Mouse (Mus musculus) ES-Bruce4 (cell line): ENCODE measurements around the gene Ntrk3.

Experiments used
- CTCF ChIP-seq: IDR thresholded peaks from one replicate; pipeline ENCODE4 v1.8.1; 2011; ENCODE audit warnings: low read depth, low read length
- EP300 ChIP-seq: IDR thresholded peaks from 2 replicates; pipeline ENCODE4 v1.6.1; 2011; ENCODE audit warnings: low read depth, low read length; ENCODE audit not compliant: insufficient read depth
- POLR2A ChIP-seq: IDR thresholded peaks from one replicate; pipeline ENCODE4 v1.8.1; 2011; ENCODE audit warnings: low read length; ENCODE audit not compliant: insufficient read depth

DNA sequence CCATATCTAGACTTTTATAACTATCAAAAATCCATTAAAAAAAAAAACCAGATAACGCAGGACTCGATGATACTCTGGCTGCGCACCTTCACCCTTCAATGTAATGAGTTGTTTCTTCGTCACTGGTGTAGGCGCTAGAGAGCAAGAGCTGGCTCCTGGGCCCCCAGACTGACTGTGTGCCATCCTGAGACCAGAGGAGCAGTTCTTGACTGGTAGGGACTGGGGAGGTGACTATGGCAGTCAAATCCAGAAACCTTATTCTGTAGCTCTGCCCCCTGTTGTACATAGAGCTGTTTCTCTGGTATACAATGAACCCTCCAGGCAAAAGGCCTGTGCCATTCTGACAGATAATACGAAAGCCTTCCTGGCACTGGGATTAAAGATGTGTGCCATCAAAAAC is 616 bp downstream of the Ntrk3 start:
- TF ChIP-seq POLR2A (no peak), CTCF (no peak), EP300 (no peak)
